Mouse (Mus musculus) WW6 (cell line): ENCODE results near the gene Phf10.
"Not testable (repeated sequence)": the region's sequence is repeated elsewhere in the genome, so short reads cannot be mapped to it uniquely, and the experiment has no call there.

Experiments used
- DNase-seq: peaks from one replicate; pipeline ENCODE4 v3.0.0-alpha.2; 2013; ENCODE audit warnings: low read depth, low spot score

Phf10 gene

DNA sequence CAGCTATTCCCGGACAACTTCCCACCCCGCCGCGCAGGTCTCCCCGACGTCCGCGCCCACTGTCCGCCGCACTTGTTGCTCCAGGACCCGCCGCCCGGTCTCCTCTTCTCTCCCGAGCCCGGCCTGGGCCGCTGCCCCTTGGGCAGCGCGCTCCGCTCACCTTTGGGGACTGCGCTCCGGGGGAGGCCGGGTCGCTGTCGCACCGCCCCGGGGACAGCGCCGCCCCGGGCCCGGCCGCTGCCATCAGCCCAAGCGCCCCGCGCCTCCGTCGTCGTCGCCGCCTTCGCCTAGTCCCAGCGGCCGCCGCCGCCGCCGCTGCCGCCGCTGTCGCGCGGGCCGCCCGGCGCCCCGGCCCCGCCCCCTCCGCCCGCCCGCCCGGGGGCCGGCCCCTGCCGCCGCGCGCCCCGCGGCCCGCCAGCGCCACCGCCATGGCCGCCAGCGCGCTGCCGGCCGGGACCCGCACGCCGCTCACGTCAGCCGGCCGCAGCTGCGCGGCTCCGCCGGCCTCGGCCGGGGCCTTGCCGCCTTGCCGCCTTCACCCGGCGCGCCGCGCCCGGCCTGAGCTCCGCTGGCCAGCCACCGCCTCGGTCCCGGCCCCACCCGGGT, at the start of gene Phf10:
Gene Phf10, minus strand, starts transcription at position 323 of the 606 bp plus-strand sequence.
- not testable (repeated sequence) for DNase-seq

DNA sequence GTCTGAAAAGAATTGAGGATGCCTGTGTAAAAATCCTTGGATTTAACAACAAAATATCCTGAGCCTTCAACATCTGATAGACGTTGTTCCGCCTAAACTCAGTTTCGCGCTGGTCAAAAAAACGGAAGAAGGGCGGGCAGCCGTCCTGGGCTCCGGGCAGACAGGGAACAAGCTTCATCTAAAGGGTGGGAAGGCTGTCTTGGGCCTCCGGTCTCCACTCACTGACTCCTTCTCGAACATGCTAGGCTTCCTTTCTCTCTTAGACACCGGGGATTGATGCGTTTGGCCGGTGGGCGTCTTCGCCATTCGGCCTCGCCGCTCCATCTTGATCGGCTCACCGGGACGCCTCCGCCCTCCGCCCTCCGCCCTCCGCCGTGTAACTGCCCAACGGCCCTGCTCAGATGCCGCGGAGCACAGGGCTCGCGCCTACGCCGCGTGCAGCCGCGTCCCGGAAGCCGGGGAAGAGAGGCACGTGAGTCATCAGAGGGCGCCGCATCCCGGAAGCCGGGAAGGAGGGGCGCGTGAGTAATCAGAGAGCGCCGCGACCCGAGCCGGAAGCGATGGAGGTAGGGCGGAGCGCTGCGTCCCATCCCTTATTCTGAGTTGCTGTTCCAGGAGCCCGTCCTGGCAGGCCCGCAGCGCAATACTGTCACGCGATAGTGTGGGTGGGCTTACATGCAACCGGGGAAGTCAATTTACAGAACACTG, 48.8 kb upstream of the Phf10 start, which contains the start of gene Gm3435:
Gene Gm3435, plus strand, starts transcription at position 471 of the 708 bp plus-strand sequence.
- not testable (repeated sequence) for DNase-seq

DNA sequence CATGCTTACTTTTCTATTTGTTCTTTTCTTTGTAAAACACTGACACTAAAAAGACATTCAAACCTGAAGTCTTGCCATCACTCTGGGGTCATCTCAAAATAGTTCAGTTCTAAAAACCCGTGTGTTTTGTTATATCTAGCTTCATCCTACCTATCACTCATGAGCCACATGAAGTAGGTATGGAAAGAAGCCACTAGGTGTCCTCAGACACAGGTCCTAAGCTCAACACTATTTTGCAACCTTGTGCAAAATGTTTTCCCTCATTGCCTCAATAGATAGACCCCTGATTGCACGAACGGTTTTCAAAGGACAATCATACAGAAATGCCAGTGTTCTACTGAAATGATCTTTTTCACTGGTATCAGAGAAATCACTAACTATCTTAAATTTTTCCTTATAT, 48.0 kb upstream of the Phf10 start:
- DNase-seq: not testable (repeated sequence)

DNA sequence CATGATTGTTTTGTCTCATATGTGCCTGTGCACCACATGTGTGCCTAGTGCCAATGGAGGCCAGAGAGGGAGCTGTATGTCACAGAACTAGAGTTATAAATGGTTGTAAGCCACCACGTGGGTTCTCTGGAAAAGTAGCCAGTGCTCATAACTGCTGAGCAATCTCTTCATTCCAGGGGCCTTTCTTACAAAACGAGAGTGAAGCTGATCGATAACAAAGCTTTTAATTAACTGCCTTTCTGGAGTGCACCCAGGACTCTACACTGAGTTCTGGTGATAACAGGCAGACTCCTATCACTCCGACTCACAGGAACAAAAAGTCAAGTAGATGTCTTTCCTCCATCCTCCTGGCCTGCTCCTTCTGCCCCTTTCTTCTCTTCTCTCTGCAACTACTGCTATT, 39.0 kb upstream of the Phf10 start:
- DNase-seq: not testable (repeated sequence)

DNA sequence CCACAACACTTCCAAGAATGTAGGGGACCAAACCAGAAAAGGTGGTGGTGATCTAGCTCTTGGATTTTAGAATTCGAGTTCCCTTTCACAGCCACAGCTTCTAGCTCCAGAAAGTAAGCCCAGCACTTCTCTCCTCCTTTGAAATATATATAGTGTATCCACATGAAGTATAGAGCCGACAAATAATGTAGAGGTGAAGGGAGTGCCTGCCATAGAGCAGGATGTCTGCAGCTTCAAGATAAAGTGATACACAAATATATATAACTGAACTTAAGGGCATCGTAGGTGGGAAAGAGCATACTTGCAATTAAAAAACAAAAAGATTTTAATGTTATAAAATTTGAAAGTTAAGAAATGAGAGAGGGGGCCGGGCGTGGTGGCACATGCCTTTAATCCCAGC, 33.1 kb upstream of the Phf10 start:
- not testable (repeated sequence) for DNase-seq

DNA sequence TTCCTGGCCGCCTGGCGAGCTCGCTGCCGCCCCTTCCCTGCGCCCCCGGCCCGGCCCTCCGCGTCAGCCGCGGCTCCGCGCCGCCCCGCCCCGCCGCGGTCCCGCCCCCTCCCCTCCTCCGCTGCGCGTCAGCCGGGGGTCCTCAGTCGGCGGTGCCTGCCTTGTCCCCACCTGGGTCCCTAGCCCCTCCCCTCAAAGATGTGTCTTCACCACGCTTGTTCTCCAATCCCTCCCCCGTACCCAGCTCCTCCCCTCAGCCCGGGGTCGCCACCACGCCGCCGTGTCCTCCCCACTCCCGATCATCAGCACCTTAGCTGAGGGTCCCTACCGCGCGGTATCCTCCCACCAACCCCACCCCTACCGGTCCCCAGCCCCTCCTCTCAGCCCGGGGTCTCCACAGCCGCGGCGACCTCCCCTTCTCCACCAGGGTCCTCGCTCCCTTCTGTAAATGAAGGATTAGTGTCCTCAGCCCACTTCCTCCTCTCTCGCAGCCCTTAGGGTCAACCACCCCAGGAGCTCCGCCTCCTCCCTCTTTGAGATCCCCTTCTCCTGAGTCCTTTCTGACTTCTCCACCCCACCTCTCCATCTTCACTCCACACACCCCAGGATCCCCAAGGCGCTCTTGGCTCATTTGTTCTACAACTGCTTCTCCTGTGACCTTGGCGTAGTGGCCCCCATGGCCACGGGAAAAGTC, 32.2 kb upstream of the Phf10 start:
- not testable (repeated sequence) for DNase-seq

DNA sequence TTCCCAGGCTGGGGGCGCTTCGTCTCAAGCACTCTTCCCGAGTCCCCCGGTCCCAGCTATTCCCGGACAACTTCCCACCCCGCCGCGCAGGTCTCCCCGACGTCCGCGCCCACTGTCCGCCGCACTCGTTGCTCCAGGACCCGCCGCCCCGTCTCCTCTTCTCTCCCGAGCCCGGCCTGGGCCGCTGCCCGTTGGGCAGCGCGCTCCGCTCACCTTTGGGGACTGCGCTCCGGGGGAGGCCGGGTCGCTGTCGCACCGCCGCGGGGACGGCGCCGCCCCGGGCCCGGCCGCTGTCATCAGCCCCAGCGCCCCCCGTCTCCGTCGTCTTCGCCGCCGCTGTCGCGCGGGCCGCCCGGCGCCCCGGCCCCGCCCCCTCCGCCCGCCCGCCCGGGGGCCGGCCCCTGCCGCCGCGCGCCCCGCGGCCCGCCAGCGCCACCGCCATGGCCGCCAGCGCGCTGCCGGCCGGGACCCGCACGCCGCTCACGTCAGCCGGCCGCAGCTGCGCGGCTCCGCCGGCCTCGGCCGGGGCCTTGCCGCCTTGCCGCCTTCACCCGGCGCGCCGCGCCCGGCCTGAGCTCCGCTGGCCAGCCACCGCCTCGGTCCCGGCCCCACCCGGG, 31.6 kb upstream of the Phf10 start:
- not testable (repeated sequence) for DNase-seq

DNA sequence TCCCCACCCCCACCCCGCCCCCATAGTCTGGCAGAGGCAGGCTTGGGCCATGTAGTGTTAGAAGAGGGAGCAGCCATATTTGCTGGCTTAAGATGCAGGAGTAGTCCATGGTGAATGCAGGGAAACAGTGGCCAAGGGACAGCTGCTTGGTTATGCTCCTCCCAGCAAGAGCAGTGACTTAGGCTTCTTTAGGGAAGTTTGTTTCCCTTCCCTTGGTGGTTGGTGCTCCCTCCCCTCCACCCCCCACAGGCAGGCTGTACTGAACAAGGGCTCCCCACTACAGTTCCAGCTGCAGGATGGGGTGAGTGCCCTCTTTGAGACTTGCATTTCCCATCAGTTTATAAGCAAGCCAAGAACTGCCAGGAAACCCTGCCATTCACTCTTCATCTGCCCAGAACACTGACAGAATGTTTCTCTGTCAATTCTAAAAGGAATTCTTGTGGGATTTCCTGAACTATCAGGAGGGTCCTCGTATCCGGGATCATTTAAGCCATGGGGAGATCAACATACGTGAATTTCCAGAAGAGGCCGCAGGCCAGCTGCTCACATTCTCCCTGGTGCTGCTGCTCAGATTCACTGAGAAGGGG, 29.1 kb upstream of the Phf10 start:
- not testable (repeated sequence) for DNase-seq

DNA sequence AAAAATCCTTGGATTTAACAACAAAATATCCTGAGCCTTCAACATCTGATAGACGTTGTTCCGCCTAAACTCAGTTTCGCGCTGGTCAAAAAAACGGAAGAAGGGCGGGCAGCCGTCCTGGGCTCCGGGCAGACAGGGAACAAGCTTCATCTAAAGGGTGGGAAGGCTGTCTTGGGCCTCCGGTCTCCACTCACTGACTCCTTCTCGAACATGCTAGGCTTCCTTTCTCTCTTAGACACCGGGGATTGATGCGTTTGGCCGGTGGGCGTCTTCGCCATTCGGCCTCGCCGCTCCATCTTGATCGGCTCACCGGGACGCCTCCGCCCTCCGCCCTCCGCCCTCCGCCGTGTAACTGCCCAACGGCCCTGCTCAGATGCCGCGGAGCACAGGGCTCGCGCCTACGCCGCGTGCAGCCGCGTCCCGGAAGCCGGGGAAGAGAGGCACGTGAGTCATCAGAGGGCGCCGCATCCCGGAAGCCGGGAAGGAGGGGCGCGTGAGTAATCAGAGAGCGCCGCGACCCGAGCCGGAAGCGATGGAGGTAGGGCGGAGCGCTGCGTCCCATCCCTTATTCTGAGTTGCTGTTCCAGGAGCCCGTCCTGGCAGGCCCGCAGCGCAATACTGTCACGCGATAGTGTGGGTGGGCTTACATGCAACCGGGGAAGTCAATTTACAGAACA, 17.4 kb upstream of the Phf10 start, which contains the start of the genes 9030025P20Rik and Gm3417:
Gene 9030025P20Rik, plus strand, starts transcription at position 107 of the 677 bp plus-strand sequence.
Gene Gm3417, minus strand, starts transcription at position 429 of the 677 bp plus-strand sequence.
- not testable (repeated sequence) for DNase-seq

DNA sequence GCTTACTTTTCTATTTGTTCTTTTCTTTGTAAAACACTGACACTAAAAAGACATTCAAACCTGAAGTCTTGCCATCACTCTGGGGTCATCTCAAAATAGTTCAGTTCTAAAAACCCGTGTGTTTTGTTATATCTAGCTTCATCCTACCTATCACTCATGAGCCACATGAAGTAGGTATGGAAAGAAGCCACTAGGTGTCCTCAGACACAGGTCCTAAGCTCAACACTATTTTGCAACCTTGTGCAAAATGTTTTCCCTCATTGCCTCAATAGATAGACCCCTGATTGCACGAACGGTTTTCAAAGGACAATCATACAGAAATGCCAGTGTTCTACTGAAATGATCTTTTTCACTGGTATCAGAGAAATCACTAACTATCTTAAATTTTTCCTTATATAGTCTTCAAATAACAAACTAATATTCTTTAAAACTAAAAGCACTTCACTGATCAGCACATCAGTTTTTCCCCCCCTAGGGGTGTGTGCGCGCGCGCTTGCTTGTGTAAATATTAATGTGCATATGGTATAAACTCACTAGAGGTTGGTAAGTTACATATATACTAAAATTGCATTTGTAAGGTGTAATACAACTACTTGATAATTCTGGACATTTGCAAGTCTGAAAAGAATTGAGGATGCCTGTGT, 16.8 kb upstream of the Phf10 start:
- DNase-seq: not testable (repeated sequence)

DNA sequence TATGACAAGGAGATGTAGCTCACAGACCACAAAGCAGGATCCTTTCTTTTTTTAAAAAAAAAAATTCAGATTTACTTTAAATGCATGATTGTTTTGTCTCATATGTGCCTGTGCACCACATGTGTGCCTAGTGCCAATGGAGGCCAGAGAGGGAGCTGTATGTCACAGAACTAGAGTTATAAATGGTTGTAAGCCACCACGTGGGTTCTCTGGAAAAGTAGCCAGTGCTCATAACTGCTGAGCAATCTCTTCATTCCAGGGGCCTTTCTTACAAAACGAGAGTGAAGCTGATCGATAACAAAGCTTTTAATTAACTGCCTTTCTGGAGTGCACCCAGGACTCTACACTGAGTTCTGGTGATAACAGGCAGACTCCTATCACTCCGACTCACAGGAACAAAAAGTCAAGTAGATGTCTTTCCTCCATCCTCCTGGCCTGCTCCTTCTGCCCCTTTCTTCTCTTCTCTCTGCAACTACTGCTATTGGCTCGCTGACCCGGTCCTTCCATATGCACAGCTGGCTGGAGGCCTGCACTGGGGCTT, 7.4 kb upstream of the Phf10 start:
- DNase-seq: not testable (repeated sequence)

DNA sequence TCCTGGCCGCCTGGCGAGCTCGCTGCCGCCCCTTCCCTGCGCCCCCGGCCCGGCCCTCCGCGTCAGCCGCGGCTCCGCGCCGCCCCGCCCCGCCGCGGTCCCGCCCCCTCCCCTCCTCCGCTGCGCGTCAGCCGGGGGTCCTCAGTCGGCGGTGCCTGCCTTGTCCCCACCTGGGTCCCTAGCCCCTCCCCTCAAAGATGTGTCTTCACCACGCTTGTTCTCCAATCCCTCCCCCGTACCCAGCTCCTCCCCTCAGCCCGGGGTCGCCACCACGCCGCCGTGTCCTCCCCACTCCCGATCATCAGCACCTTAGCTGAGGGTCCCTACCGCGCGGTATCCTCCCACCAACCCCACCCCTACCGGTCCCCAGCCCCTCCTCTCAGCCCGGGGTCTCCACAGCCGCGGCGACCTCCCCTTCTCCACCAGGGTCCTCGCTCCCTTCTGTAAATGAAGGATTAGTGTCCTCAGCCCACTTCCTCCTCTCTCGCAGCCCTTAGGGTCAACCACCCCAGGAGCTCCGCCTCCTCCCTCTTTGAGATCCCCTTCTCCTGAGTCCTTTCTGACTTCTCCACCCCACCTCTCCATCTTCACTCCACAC, 583 bp upstream of the Phf10 start:
- not testable (repeated sequence) for DNase-seq

DNA sequence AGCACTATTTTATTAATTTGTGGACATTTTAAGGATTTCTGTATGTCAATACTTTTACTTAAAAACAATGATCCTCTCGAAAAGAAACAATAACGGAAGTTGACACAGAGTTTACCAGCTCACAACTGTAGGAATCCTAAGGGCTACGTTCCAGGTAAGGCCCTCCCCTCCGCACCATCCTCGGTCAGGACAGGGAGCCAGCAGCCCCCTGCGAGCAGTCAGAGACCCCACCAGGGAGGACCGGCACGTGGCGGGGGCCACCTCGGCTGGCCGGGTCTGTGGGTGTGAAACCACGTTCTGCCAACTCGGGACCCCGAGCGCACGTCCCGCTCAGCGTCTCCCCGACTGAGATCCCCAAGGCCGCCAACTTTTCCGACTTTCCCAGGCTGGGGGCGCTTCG, 553 bp downstream of the Phf10 start:
- DNase-seq: no peak

DNA sequence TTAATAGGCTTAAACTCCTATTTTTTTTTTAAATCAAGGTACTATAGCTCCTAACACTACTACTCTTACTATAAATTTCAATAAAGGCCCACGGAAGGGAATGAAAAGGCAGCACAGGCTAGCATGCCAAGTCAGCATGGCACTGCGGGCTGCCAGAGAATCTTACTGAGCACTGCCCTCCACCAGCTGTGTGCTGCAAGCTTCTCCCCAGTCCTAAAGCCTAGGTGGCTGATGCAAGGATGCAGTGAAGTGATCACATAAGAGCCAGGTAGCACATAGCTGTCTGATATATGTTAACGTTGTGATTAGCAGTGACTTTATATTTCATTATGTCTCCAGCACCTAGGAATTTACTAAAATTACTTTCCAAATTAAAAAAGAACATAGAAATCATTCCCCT, 1.1 kb downstream of the Phf10 start:
- DNase-seq: no peak

DNA sequence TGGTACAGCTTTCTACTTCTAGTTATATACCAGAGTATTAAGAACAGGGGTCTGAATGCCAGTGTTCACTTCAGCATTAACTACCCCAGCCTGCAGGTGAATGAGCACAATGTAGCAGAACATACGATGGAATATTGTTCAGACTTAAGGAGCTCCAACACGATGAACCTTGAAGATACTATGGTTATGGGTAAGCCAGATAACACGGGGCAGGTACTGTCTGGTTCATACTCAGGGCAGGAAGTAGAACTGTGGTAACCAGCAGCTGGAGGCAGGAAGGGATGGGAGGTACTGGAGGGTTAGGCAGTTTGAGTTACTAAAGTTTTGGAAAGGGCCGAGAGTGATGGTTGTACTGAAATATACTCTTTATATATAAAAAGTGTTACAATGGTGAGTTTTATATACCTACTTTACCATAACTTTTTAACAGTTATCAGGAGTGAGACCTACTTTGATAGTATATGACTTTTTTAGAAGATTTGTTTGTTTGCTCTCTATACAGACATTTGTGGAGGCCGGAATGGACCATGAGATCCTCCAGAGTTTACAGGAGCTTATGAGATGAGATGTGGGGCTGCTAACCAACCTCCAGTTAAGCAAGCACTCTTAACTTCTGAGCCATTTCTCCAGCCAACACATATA, 2.3 kb downstream of the Phf10 start:
- DNase-seq: no peak

DNA sequence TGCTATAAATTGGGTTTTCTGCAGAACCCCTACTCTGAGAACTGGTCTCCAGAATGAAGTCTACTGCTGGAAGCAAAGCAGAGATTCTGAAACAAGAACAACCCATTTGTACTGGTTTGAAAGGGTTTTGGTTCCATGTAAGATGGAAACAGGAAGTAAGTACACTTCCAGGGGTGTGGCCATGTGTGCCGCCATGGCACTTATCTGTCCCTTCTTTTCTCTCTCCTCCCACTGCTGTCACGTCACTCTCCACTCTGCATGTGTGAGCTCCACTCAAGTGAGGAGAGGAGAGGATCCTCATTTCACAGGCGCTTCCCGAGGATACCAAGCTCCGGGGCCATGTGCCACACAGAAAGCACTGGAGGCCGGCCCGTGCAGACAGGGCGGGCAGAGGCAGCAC, 7.6 kb downstream of the Phf10 start:
- no peak for DNase-seq

DNA sequence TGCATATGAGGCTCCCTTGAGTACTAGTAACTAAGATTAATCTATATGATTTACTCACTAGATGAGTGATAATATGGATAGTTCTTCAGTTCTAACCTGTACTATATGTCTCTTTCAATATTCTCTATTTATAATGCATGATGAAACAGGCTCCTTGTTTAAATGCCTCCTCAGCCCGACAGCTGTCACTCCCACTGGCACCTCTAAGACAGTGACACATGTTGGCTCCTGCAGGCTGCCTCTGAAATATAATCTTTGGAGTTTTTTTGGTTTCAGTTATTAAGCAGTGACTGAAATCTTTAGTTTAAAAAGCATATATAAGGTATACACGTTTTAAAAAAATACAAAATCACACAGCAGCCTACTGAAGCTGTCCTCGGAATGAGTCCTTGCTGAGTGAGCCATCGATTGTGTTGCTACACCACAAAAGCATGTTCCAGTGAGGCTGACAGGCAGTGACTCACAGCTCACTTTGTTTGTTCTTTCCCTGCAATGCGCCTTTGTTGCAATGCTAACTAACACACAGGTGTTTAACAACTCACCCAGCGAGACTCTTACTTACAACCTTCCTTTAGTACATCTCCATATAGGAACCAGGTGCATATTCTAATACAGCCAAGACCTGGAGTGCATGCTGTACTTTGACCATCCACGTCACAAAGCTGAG, 11.8 kb downstream of the Phf10 start:
- DNase-seq: no peak

DNA sequence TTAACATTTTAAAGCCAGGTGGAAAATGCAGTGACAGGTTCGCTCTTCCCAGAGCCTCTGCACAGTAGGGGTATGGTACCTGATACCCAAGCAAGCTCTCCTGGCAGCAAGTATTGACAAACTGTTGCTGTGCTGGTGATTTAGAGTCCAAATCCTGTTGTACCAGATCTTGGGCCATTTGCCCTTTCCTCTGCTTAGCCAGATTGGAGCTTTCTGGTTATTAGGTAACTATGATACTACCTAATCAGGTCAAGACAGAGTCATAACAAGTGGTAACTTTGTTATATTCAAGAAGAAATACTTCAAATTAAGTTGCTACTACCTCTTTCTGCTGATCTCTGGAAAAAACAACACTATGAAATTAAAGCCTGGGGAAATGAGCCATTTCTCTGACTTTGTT, 16.5 kb downstream of the Phf10 start:
- DNase-seq: no peak

DNA sequence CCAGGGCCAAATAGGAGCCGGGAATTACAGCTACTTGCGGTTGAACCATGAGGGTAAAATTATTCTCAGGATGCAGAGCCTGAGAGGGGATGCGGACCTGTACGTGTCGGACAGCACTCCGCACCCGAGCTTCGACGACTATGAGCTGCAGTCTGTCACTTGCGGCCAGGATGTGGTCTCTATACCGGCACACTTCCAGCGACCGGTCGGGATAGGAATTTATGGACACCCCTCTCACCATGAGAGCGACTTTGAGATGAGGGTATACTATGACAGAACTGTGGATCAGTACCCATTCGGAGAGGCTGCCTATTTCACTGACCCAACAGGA, 17.4 kb downstream of the Phf10 start:
- DNase-seq: no peak
